Mouse (Mus musculus) embryonic facial prominence, embryonic 13.5 days (tissue): ENCODE data around the gene Plppr1. TPM values are rescaled to one million over a fixed set of nuclear protein-coding genes. Genes with fewer than 3 reads are reported as not detected.
A peak's percentile ranks its signal among the peaks of the same experiment; 100 is the strongest.

Experiments
- ATAC-seq: fragments of 200-750 bp; cut with Nextera tagmentation; 2 replicates; pipeline ENCODE4 v1.8.0; 2017; ENCODE audit warnings: low read depth; ENCODE audit not compliant: insufficient number of reproducible peaks, insufficient read depth, low FRiP score, low TSS enrichment
- H3K27ac ChIP-seq: fragments of 300-500 bp; sonication (generic); 2 replicates; pipeline ENCODE4 v1.5.1; 2015; ENCODE audit warnings: moderate library complexity, mild to moderate bottlenecking, inconsistent platforms
- H3K27me3 ChIP-seq: fragments of 300-500 bp; sonication (generic); 2 replicates; pipeline ENCODE4 v1.6.1; 2015; ENCODE audit warnings: mild to moderate bottlenecking, inconsistent platforms
- H3K36me3 ChIP-seq: fragments of 300-500 bp; sonication (generic); 2 replicates; pipeline ENCODE4 v1.6.1; 2015; ENCODE audit warnings: mild to moderate bottlenecking, inconsistent platforms
- H3K4me1 ChIP-seq: fragments of 300-500 bp; sonication (generic); 2 replicates; pipeline ENCODE4 v1.6.1; 2015; ENCODE audit warnings: inconsistent platforms
- H3K4me2 ChIP-seq: fragments of 300-500 bp; sonication (generic); 2 replicates; pipeline ENCODE4 v1.6.1; 2015; ENCODE audit warnings: moderate library complexity, mild to moderate bottlenecking, inconsistent platforms
- H3K4me3 ChIP-seq: fragments of 300-500 bp; sonication (generic); 2 replicates; pipeline ENCODE4 v1.5.1; 2015; ENCODE audit warnings: mild to moderate bottlenecking, inconsistent platforms
- H3K9ac ChIP-seq: fragments of 300-500 bp; sonication (generic); 2 replicates; pipeline ENCODE4 v1.6.1; 2015; ENCODE audit warnings: mild to moderate bottlenecking, inconsistent platforms
- H3K9me3 ChIP-seq: fragments of 300-500 bp; sonication (generic); 2 replicates; pipeline ENCODE4 v1.6.1; 2016; ENCODE audit warnings: inconsistent platforms
- WGBS: fragments of 180-500 bp; shearing (Covaris S2); methylation state at CpG from one replicate; pipeline ENCODE4 v1.1.7; 2015; ENCODE audit warnings: mixed read lengths; 5-methylcytosine and 5-hydroxymethylcytosine counted together
- polyA plus RNA-seq: library from polyadenylated mRNA; unstranded; fragments of >200 nt; fragmentation: Nextera tagmentation; extraction: Ambion mirVana; gene quantifications from 2 replicates; pipeline ENCODE4 v1.2.1, GENCODE M21; 2015

Gene Plppr1
- polyA plus RNA-seq, 1 experiment from 2014 or later = 8.4 TPM

DNA sequence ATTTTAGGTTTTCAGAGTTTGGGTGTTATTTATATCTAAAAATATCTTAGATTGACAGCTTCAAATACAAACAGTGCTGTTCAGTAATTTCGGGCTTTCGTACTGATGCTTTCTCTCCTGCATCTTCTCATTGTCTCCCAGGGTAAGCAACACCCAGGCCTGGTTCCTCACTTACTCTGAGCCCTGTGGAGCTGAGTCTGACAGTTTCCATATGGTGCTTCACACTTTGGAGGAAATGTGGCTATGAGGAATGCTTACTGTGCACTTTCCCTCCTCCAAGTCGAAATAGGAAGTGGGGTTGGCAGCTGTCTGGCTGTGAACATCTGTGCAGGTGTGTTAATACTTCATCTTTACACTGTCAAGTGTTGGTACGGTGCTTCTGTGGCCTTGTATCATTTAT is 85.7 kb downstream of the Plppr1 start:
- Histone ChIP-seq H3K27me3 (no peaks in the 10 kb centered on the region), H3K9me3 (no peaks in the 10 kb centered on the region), H3K4me1 (no peaks in the 10 kb centered on the region), H3K4me3 (no peak overlapping the region), H3K36me3 (no peaks in the 10 kb centered on the region), H3K9ac (no peak overlapping the region), H3K27ac (no peak overlapping the region), H3K4me2 (no peak overlapping the region)
- 80% methylated on average over 4 of the region's 4 CpGs for WGBS
- no peak for ATAC-seq

DNA sequence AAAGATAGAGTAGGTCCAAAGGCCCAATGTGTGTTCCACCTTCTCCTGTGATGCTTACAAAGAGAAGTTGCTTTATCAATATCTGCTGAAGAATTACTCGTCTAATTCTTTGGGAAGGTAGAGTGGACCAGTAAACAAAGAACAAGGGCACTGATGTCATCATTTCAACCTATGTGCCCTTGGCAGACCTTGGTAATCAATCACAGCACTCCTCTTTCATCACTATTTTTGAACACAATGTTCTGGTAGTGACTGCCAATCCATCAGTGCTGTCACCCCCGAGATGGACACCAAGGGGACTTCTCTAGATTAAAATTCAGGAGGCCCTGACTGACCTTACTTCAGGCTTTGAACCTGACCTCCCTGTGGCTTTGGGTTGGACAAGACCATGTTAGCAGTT is 89.7 kb downstream of the Plppr1 start:
- H3K36me3 ChIP-seq = no peaks in the 10 kb centered on the region
- ATAC-seq = no peak
- H3K9me3 ChIP-seq = no peaks in the 10 kb centered on the region
- no peak overlapping the region for H3K9ac ChIP-seq
- WGBS = 69% methylated on average over 2 of the region's 2 CpGs
- H3K4me2 ChIP-seq = no peak overlapping the region
- no peak overlapping the region for H3K27ac ChIP-seq
- no peaks in the 10 kb centered on the region for H3K4me1 ChIP-seq
- H3K4me3 ChIP-seq = no peak overlapping the region
- no peaks in the 10 kb centered on the region for H3K27me3 ChIP-seq

DNA sequence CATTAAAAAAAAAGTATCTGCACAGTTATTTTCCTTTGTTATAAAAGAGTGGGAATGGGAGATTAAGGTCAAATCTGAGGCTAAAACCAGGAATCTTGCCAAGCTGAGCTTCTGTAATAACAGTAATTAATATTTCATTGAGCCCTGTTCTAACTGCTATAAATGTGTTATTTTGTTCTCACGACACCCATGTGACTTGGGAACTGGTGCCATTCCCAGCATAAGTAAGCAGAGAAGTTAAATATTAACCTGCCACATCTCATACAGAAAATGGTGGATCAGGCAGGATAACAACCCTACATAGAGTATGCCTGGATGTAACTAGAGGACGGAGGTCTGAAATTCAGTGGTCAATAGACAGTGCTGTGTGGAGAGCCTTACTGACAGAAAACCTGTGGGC is 90.2 kb downstream of the Plppr1 start:
- WGBS = 83% methylated on average over 2 of the region's 2 CpGs
- H3K36me3 ChIP-seq = no peaks in the 10 kb centered on the region
- H3K27ac ChIP-seq = no peak overlapping the region
- H3K4me3 ChIP-seq = no peak overlapping the region
- no peak overlapping the region for H3K4me2 ChIP-seq
- H3K9me3 ChIP-seq = no peaks in the 10 kb centered on the region
- ATAC-seq = no peak
- H3K27me3 ChIP-seq = no peaks in the 10 kb centered on the region
- H3K9ac ChIP-seq = no peak overlapping the region
- no peaks in the 10 kb centered on the region for H3K4me1 ChIP-seq

DNA sequence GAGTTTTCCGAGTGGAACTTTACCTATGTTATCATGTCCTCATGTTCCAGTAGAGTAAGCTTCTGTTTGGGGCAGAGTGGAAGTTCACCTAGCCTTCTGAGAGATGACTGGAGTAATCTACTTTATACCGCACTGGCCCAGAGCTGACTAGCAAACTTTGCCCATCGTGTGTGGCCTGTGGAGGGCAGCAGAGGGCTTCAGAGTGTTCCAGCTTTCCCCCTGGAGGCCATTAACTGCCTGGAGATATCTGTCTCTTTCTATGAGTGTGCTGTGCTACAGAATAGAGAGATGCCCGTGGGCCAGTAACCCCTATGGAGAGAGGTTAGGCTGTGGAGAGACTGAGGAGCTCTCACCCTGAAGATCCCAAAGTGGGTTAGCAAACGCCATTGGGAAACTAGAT is 94.8 kb downstream of the Plppr1 start:
- no peak overlapping the region for H3K4me3 ChIP-seq
- H3K27ac ChIP-seq = no peak overlapping the region
- no peaks in the 10 kb centered on the region for H3K9me3 ChIP-seq
- ATAC-seq = 0 out of 2 replicates have a peak, but pooled peaks have one; percentile 26
- no peaks in the 10 kb centered on the region for H3K27me3 ChIP-seq
- no peak overlapping the region for H3K4me2 ChIP-seq
- no peak overlapping the region for H3K9ac ChIP-seq
- WGBS = 42% methylated on average over 5 of the region's 5 CpGs
- H3K4me1 ChIP-seq = no peaks in the 10 kb centered on the region
- H3K36me3 ChIP-seq = no peaks in the 10 kb centered on the region

DNA sequence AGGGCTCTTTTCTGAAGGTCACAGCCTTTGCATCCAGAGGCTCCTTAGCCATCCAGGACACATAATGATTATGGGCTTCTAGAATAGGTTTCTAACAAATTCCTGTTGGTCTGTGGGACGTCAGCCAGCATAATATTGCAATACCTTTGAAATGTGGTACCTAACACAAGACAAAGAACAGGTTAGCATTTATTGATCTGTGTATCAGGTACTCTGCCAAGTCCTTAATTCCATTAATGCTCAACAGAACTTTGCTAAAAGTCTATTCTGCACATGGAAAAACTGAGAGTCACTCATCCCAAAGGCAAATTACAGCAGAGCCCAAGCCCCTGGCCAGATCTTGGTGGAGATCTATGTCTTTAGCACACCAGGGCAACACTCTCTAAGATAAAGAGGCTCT is 97.7 kb downstream of the Plppr1 start:
- Histone ChIP-seq H3K27me3 (no peaks in the 10 kb centered on the region), H3K36me3 (no peaks in the 10 kb centered on the region), H3K4me1 (no peaks in the 10 kb centered on the region), H3K9me3 (no peaks in the 10 kb centered on the region), H3K4me2 (no peak overlapping the region), H3K9ac (no peak overlapping the region), H3K27ac (no peak overlapping the region), H3K4me3 (no peak overlapping the region)
- WGBS = 49% methylated on average over 1 of the region's 1 CpGs
- ATAC-seq = no peak

DNA sequence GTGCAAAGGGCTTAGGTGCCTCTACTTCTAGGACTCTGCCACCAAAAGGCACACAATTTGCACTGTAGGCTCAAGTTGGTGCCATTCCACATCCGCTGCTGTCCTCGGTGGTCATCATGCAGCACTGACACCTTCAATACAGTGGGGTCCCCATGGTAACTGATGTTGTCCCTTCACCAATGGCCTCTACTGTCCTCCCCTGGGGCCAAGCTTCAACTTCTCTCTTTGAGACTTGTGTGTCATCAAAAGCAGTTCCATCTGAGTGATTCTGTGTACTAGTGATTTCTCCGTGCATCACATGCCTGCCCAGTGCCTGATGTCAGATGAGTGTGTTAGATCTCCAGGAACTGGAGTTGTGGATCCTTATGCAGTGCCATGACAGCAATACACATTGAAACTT is 104.2 kb downstream of the Plppr1 start:
- ATAC-seq = no peak
- 81% methylated on average over 3 of the region's 3 CpGs for WGBS
- H3K9me3 ChIP-seq = no peaks in the 10 kb centered on the region

DNA sequence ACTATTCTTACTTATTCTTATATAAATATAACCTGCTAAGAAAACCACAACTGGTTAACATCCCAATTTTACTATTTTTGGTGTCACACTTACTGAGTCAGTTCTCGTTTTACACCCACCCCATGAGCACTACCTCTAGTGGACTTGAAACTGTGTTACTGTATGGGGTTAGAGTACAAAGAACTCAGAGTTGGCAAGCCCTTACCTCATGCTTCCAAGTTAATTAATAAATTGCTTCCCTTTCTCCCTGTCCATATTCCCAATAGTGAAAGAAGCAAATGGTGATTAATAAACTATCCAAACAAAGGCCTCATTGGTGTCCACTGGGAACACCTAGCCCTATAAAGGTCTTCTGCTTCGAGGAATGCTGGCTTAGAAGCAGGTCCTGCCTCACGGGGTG is 107.3 kb downstream of the Plppr1 start:
- no peaks in the 10 kb centered on the region for H3K36me3 ChIP-seq
- no peaks in the 10 kb centered on the region for H3K9me3 ChIP-seq
- H3K4me2 ChIP-seq = no peak overlapping the region
- no peak for ATAC-seq
- H3K27me3 ChIP-seq = no peaks in the 10 kb centered on the region
- 81% methylated on average over 3 of the region's 3 CpGs for WGBS
- H3K4me3 ChIP-seq = no peak overlapping the region
- H3K9ac ChIP-seq = no peak overlapping the region
- no peaks in the 10 kb centered on the region for H3K4me1 ChIP-seq
- H3K27ac ChIP-seq = no peak overlapping the region

More for the DNA sequence above, 104.2 kb downstream of the Plppr1 start:
- H3K4me2 ChIP-seq = no peak overlapping the region
- H3K27me3 ChIP-seq = no peaks in the 10 kb centered on the region
- H3K4me1 ChIP-seq = no peaks in the 10 kb centered on the region
- no peak overlapping the region for H3K4me3 ChIP-seq
- H3K27ac ChIP-seq = no peak overlapping the region
- H3K36me3 ChIP-seq = no peaks in the 10 kb centered on the region
- H3K9ac ChIP-seq = no peak overlapping the region

DNA sequence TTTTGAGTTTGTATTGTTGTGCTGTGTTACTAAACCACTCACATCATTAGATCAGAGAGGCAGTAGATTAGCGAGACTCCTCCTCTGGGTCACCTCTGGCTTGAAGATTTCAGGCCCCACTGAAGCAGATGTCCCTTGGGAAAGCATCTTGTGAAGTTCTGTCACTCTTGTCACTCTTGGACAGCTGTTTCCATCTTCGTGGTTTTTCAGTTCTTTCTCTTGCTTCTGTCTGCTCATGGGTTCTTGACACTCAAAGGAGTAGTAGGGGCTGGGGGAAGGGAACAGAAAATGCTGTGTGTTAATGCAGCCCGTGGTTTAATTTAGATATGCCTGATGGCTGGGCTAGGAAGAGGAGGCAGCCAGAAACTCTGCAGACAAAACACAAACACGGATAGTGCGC is 108.0 kb downstream of the Plppr1 start:
- no peak overlapping the region for H3K4me2 ChIP-seq
- WGBS = 80% methylated on average over 5 of the region's 5 CpGs

DNA sequence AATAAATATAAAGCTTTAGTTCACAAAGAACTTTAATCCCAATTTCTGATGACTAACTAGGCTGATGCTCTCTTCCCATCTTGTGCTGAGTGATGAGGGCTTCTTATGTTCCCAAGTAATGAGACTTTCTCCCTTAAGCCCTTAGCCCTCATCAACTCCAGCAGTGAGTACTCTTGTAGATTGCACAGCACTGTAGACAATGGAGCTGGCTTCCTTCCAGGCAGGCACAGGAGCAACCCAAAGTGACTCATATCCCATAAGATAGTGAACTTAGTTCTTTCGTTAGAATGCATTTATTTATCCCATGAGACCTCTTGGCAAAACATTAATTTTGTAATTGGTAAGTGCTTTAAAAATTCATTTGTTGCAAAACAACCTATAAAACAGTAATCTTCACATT is 110.4 kb downstream of the Plppr1 start:
- Histone ChIP-seq H3K9ac (no peak overlapping the region), H3K36me3 (no peaks in the 10 kb centered on the region), H3K4me1 (no peaks in the 10 kb centered on the region), H3K4me2 (no peak overlapping the region), H3K27me3 (no peaks in the 10 kb centered on the region), H3K4me3 (no peak overlapping the region), H3K27ac (no peak overlapping the region), H3K9me3 (no peaks in the 10 kb centered on the region)
- 66% methylated on average over 1 of the region's 1 CpGs for WGBS
- ATAC-seq = no peak

More for the DNA sequence above, 108.0 kb downstream of the Plppr1 start:
- Histone ChIP-seq H3K4me3 (no peak overlapping the region), H3K4me1 (no peaks in the 10 kb centered on the region), H3K9ac (no peak overlapping the region), H3K27ac (no peak overlapping the region), H3K36me3 (no peaks in the 10 kb centered on the region), H3K27me3 (no peaks in the 10 kb centered on the region), H3K9me3 (no peaks in the 10 kb centered on the region)
- no peak for ATAC-seq

DNA sequence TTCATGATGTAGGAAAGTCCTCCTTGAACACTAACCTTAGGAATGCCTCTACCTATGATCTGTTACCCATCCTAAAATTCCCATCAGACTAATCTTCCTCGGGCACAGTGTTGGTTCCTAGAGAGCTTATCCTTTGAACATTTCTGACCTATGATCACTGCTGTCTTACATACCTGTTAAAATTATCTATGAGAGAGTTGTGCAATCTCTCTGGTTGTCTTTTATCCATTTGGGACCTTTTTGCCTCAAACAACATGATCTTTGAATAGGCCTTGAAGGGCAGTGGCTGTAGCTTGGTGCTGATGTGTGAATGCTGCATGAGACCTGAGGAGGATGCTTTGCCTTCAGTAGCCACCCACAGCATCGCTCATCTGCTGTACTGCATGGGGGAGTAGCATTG is 119.0 kb downstream of the Plppr1 start:
- ATAC-seq = no peak
- Histone ChIP-seq H3K9ac (no peak overlapping the region), H3K27ac (no peak overlapping the region), H3K27me3 (no peaks in the 10 kb centered on the region), H3K4me3 (no peak overlapping the region), H3K36me3 (no peaks in the 10 kb centered on the region), H3K4me2 (no peak overlapping the region), H3K9me3 (no peaks in the 10 kb centered on the region), H3K4me1 (no peaks in the 10 kb centered on the region)
- 83% methylated on average over 2 of the region's 2 CpGs for WGBS

DNA sequence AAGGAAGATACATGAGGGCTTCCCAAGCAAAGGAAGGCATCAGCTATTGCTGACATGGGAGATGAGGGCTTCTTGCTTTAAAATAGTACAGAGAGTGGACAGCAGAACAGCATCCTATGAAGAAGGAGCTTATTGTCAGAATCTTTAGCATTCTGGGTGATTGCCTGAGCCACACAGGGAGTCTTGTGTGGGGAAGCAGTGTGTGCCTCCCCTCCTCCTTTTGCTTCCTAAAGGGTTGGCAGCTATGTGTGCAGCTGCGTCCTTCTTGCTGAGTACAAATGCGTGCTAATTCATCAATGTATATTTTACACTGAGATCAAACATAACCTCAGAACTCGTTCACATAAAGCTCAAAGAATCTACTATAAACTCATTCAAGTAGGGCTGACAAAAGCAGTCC is 119.8 kb downstream of the Plppr1 start:
- H3K27ac ChIP-seq = no peak overlapping the region
- no peak overlapping the region for H3K4me3 ChIP-seq
- 80% methylated on average over 3 of the region's 3 CpGs for WGBS
- H3K9ac ChIP-seq = no peak overlapping the region
- no peaks in the 10 kb centered on the region for H3K9me3 ChIP-seq
- no peaks in the 10 kb centered on the region for H3K36me3 ChIP-seq
- no peak overlapping the region for H3K4me2 ChIP-seq
- no peak for ATAC-seq
- no peaks in the 10 kb centered on the region for H3K27me3 ChIP-seq
- H3K4me1 ChIP-seq = no peaks in the 10 kb centered on the region

DNA sequence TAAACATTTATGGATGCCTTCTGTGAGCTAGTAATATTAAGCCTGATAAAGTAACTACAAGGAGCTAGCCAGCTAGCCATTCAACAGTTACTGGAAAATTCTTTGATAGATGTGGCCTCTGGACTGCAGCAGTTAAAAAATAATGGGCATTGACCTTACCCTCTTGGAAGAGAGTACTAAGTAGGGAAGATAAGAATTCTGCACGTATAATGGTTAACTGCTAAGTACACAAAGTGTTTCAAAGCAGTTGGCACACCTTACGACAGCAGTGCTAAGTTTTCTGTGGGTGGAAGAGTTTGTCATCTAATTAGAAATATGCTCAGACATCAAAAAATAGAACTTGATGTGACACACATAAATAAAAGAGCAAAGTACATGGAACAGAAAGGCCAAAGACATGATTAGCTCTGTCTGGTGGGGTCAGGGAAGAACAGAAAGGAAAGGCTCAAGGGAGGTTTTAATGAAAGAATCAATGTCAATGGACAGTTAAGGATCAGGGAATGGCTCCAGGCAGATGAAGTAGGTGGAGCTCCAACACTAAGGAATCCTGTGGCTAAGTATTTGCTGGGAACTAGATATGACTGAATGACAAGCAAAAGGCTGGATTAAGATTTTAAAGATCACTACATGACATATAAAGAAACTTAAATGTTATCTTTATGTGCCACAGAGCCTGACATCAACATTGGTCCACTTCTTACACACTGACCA is 120.6 kb downstream of the Plppr1 start:
- Histone ChIP-seq H3K4me3 (no peak overlapping the region), H3K36me3 (no peaks in the 10 kb centered on the region), H3K4me2 (no peak overlapping the region), H3K4me1 (no peaks in the 10 kb centered on the region), H3K27me3 (no peaks in the 10 kb centered on the region), H3K27ac (no peak overlapping the region), H3K9ac (no peak overlapping the region), H3K9me3 (no peaks in the 10 kb centered on the region)
- ATAC-seq = no peak
- WGBS = 80% methylated on average over 2 of the region's 2 CpGs
